Mouse (Mus musculus) liver, postnatal 0 days (tissue): ENCODE data around the gene Fam160a2.

ENCODE experiments used
- CTCF ChIP-seq: sonication (generic); IDR thresholded peaks from 2 replicates; pipeline ENCODE4 v1.5.1; 2016; ENCODE audit warnings: antibody characterized with exemption, low read depth
- EP300 ChIP-seq: IDR thresholded peaks from 2 replicates; pipeline ENCODE4 v1.6.1; 2016; ENCODE audit warnings: antibody characterized with exemption, low read depth, mild to moderate bottlenecking

GRCm38 (mm10) chr7:105437979-105438772 lies 38.3 kb upstream of the Fam160a2 start:
- TF ChIP-seq CTCF (no peak), EP300 (no peak)
